Mouse (Mus musculus) lung, postnatal 0 days (tissue): ENCODE data around the gene Caps2. TPM values are rescaled to one million over a fixed set of nuclear protein-coding genes. Genes with fewer than 3 reads are reported as not detected.
"Not testable (repeated sequence)": the region's sequence is repeated elsewhere in the genome, so short reads cannot be mapped to it uniquely, and the experiment has no call there.

Experiments used
- ATAC-seq: fragments of 200-750 bp; cut with Nextera tagmentation; 2 replicates; pipeline ENCODE4 v1.8.0; 2017; ENCODE audit warnings: moderate library complexity
- DNase-seq: peaks from one replicate; pipeline ENCODE4 v3.0.0-alpha.2; 2016; ENCODE audit warnings: low spot score
- H3K27ac ChIP-seq: fragments of 300-500 bp; sonication (generic); 2 replicates; pipeline ENCODE4 v1.5.1; 2014; ENCODE audit warnings: antibody characterized with exemption, mild to moderate bottlenecking, low read length, mixed read lengths
- H3K27me3 ChIP-seq: fragments of 300-500 bp; sonication (generic); replicated peaks from 2 replicates; pipeline ENCODE4 v1.6.1; 2014; ENCODE audit warnings: low read length, mixed read lengths; ENCODE audit not compliant: insufficient read depth
- H3K36me3 ChIP-seq: fragments of 300-500 bp; sonication (generic); 2 replicates; pipeline ENCODE4 v1.6.1; 2014; ENCODE audit warnings: low read length, mixed read lengths; ENCODE audit not compliant: insufficient read depth
- H3K4me1 ChIP-seq: fragments of 300-500 bp; sonication (generic); 2 replicates; pipeline ENCODE4 v1.6.1; 2014; ENCODE audit warnings: antibody characterized with exemption, low read depth, low read length, mixed read lengths; ENCODE audit not compliant: insufficient read depth
- H3K4me2 ChIP-seq: fragments of 300-500 bp; sonication (generic); replicated peaks from 2 replicates; pipeline ENCODE4 v1.6.1; 2014; ENCODE audit warnings: low read depth, mild to moderate bottlenecking, low read length, moderate library complexity, mixed read lengths
- H3K4me3 ChIP-seq: fragments of 300-500 bp; sonication (generic); 2 replicates; pipeline ENCODE4 v1.5.1; 2014; ENCODE audit warnings: low read depth, low read length
- H3K9ac ChIP-seq: fragments of 300-500 bp; sonication (generic); replicated peaks from 2 replicates; pipeline ENCODE4 v1.6.1; 2014; ENCODE audit warnings: low read depth, mild to moderate bottlenecking
- H3K9me3 ChIP-seq: fragments of 300-500 bp; sonication (generic); 2 replicates; pipeline ENCODE4 v1.6.1; 2016; ENCODE audit warnings: low read length, mixed read lengths
- CTCF ChIP-seq: IDR thresholded peaks from 2 replicates; pipeline ENCODE4 v1.5.1; 2016; ENCODE audit warnings: antibody characterized with exemption, mild to moderate bottlenecking
- EP300 ChIP-seq: IDR thresholded peaks from 2 replicates; pipeline ENCODE4 v1.6.1; 2016; ENCODE audit warnings: antibody characterized with exemption, mild to moderate bottlenecking, control low read depth
- WGBS: fragments of 180-500 bp; shearing (Covaris S2); extraction: QIAGEN DNeasy Blood & Tissue Kit; methylation state at CpG from one replicate; pipeline ENCODE4 v1.1.7; 2014; 5-methylcytosine and 5-hydroxymethylcytosine counted together
- polyA plus RNA-seq: library from polyadenylated mRNA; unstranded; fragments of >200 nt; fragmentation: Nextera tagmentation; extraction: Ambion mirVana; gene quantifications from 2 replicates; pipeline ENCODE4 v1.2.1, GENCODE M21; 2015

Caps2 gene
- polyA plus RNA-seq, 1 experiment from 2014 or later, result 1.4 TPM

- TF ChIP-seq CTCF (no peak), EP300 (no peak)
- no peaks in the 10 kb centered on the region for H3K27me3 ChIP-seq
- H3K4me3 ChIP-seq, result no peak overlapping the region
- ATAC-seq, result peak; percentile 44; the same call in 1 of the 2 replicates
- no peaks in the 10 kb centered on the region for H3K4me1 ChIP-seq
- no peak overlapping the region for H3K4me2 ChIP-seq
- DNase-seq, result peak; percentile 47
- 43% methylated on average over 2 of the region's 2 CpGs for WGBS
- H3K36me3 ChIP-seq, result no peaks in the 10 kb centered on the region
- no peak overlapping the region for H3K27ac ChIP-seq
- H3K9ac ChIP-seq, result no peak overlapping the region
- no peaks in the 10 kb centered on the region for H3K9me3 ChIP-seq
These were observed 23.6 kb upstream of the Caps2 start for GRCm38 (mm10) chr10:112139834-112140233.

DNA sequence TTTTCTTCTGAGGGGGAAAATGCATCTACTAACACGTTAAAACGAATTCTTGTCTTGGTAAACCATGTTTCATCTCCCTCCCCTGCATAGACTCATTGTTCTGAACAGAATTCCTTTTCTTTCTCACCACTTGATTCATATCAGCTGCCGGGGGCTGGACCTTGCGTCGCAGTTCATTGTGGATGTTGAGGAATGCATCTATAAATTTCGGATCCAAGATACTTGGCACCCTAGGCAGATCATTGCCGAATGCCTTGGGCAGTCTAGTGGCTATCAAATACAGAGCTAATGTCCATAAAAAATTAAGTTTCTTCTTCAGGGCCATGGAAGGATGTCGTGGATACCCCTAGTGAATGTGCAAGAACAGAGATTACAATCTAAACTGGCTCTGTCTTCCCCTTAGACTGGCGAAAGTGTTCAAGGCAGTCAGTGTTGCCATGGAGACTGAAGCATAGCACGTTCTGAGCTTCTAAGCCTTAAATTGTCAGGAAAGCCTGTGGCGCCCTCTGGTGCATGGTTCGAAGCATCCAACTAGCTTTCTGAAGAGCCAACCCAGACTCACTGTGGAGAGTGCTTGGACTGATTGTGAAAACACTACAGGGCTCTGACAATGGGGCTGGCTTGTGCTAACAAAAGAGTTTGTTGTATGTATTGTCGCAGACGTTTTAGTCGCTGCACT is 3.4 kb upstream of the Caps2 start, which contains the start of gene Glipr1l3:
Gene Glipr1l3, minus strand, starts transcription at position 446 of the 679 bp plus-strand sequence.
- H3K4me3 ChIP-seq, H3K36me3 ChIP-seq, H3K27ac ChIP-seq, H3K27me3 ChIP-seq, H3K9ac ChIP-seq, H3K4me2 ChIP-seq, H3K4me1 ChIP-seq, H3K9me3 ChIP-seq: not testable (repeated sequence)
- WGBS, result 17% methylated on average over 15 of the region's 15 CpGs
- ATAC-seq, result peak; percentile 94
- peak; percentile 95 for DNase-seq
- TF ChIP-seq CTCF, result peak; percentile 85

DNA sequence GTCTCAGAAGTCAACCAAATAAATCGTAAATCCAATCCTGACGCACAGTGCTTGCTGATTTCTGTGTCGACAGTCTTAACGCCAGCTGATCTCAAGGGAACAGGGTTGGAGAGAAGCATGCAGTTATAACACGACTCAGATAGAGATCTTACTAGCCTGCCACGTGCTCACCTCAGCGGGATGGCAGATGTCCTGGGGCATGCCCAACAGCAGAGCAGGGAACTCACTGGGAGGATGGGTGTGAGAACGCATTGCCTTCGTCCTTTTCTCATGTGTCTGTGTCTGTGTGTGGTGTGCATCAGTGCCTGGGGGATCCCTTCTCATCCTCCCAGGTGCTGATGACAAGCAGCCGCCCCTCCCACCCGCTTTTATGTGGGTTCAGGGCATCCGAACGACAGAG is 13.6 kb downstream of the Caps2 start:
- H3K36me3 ChIP-seq, result not testable (repeated sequence)

GRCm38 (mm10) chr10:112193919-112194318 is 30.5 kb downstream of the Caps2 start:
- not testable (repeated sequence) for H3K27me3 ChIP-seq, H3K4me1 ChIP-seq, ATAC-seq, H3K36me3 ChIP-seq, H3K9me3 ChIP-seq, DNase-seq, H3K4me2 ChIP-seq, H3K27ac ChIP-seq, H3K4me3 ChIP-seq, H3K9ac ChIP-seq
- 69% methylated on average over 2 of the region's 2 CpGs for WGBS

More for the DNA sequence above, 13.6 kb downstream of the Caps2 start:
- not testable (repeated sequence) for H3K4me1 ChIP-seq, H3K27me3 ChIP-seq, ATAC-seq, H3K4me3 ChIP-seq, H3K4me2 ChIP-seq, DNase-seq, H3K9ac ChIP-seq, H3K9me3 ChIP-seq, H3K27ac ChIP-seq
- 22% methylated on average over 12 of the region's 13 CpGs for WGBS

GRCm38 (mm10) chr10:112203463-112203862 is 40.0 kb downstream of the Caps2 start:
- H3K9ac ChIP-seq, result no peak overlapping the region
- H3K27ac ChIP-seq, result no peak overlapping the region
- no peak overlapping the region for H3K4me3 ChIP-seq
- ATAC-seq, result no peak
- no peak for TF ChIP-seq EP300
- TF ChIP-seq CTCF, result peak; percentile 73
- H3K4me1 ChIP-seq, result no peaks in the 10 kb centered on the region
- H3K36me3 ChIP-seq, result no peaks in the 10 kb centered on the region
- no peaks in the 10 kb centered on the region for H3K9me3 ChIP-seq
- H3K27me3 ChIP-seq, result no peaks in the 10 kb centered on the region
- 53% methylated on average over 2 of the region's 2 CpGs for WGBS
- no peak overlapping the region for H3K4me2 ChIP-seq
- peak; percentile 47 for DNase-seq

- H3K27me3 ChIP-seq, result no peaks in the 10 kb centered on the region
- no peak for ATAC-seq
- no peaks in the 10 kb centered on the region for H3K36me3 ChIP-seq
- H3K4me3 ChIP-seq, result no peak overlapping the region
- DNase-seq, result peak; percentile 7
- H3K4me1 ChIP-seq, result no peaks in the 10 kb centered on the region
- WGBS, result 57% methylated on average over 1 of the region's 1 CpGs
- no peaks in the 10 kb centered on the region for H3K9me3 ChIP-seq
- no peak overlapping the region for H3K27ac ChIP-seq
- no peak overlapping the region for H3K9ac ChIP-seq
- H3K4me2 ChIP-seq, result no peak overlapping the region
- TF ChIP-seq EP300 (no peak), CTCF (no peak)
These were observed 63.7 kb downstream of the Caps2 start for GRCm38 (mm10) chr10:112227073-112227472.

GRCm38 (mm10) chr10:112229091-112229843 is 65.8 kb downstream of the Caps2 start:
- H3K27me3 ChIP-seq, H3K9ac ChIP-seq, H3K4me2 ChIP-seq, H3K4me3 ChIP-seq, H3K9me3 ChIP-seq, ATAC-seq, H3K27ac ChIP-seq, H3K4me1 ChIP-seq, H3K36me3 ChIP-seq: not testable (repeated sequence)
- DNase-seq, result peak; percentile 26
- 35% methylated on average over 6 of the region's 6 CpGs for WGBS

DNA sequence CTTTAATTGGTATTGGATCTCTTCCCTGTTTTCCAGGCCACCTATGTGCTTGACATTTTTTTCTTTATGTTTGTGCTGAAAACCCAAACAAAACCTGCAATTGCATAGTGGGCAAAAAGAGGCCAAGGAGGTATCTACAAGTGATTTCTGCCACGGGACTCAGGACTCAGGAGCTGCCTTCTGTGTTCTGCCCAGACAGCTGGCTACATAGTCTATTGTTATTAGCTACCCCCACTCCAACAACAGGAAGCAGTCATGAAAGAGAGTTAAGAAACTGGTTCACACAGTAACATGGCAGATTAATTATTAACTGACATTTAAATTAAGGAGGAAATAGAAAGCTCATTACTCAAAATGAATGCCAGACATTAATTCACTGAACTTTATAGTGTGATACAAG is 69.3 kb downstream of the Caps2 start:
- not testable (repeated sequence) for H3K4me3 ChIP-seq, H3K4me1 ChIP-seq, H3K9me3 ChIP-seq, H3K4me2 ChIP-seq, H3K27me3 ChIP-seq, DNase-seq, H3K36me3 ChIP-seq, H3K27ac ChIP-seq, ATAC-seq, H3K9ac ChIP-seq
- WGBS, result 26% methylated on average over 1 of the region's 1 CpGs

- not testable (repeated sequence) for ATAC-seq, H3K4me2 ChIP-seq
- WGBS, result 85% methylated on average over 5 of the region's 5 CpGs
These were observed 72.0 kb downstream of the Caps2 start for GRCm38 (mm10) chr10:112235396-112235940.

More at GRCm38 (mm10) chr10:112235396-112235940, 72.0 kb downstream of the Caps2 start:
- H3K27me3 ChIP-seq, H3K4me1 ChIP-seq, H3K36me3 ChIP-seq, H3K4me3 ChIP-seq, H3K9me3 ChIP-seq, H3K27ac ChIP-seq, DNase-seq, H3K9ac ChIP-seq: not testable (repeated sequence)
